Mouse (Mus musculus) adrenal gland, adult 18-20 months (tissue): ENCODE results near the gene Rab20. TPM values are rescaled to one million over a fixed set of nuclear protein-coding genes. Genes with fewer than 3 reads are reported as not detected.

Experiments used
- DNase-seq, 2 experiments: peaks; one replicate each; pipeline ENCODE4 v3.0.0; 2021 to 2022; ENCODE audit warnings: low spot score in 2 of 2
- total RNA-seq, 2 experiments: library from RNA; stranded (reverse); gene quantifications; 1 replicate in 1 of 2; 2 replicates in 1 of 2; pipeline ENCODE4 v1.2.3; 2021

Rab20 gene
- total RNA-seq, 2 experiments from 2014 or later: 6.9 to 7.5 TPM

- no peak for DNase-seq
Measured at GRCm38 (mm10) chr8:11414304-11414703, 64.2 kb downstream of the Rab20 start.

DNA sequence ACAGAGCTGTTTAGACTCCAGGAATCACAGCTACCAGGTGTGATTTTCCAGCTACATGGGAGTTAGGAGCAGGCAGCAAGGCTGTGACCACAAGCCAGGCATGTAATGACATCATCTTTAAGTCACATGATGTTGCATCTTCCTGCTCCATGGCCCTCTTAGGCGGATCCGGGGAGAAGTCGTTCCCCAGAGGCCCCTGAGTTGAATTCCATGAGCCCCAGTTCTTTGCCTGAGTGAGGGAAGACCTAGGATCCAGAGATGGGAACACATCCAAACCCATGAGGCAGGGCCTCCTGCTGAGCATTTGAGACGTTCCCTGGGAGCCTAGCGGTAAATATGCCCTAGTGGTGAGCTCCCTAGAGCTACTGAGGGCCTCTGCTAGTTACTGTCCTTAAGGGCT lies 66.1 kb downstream of the Rab20 start:
- DNase-seq: no peak

DNA sequence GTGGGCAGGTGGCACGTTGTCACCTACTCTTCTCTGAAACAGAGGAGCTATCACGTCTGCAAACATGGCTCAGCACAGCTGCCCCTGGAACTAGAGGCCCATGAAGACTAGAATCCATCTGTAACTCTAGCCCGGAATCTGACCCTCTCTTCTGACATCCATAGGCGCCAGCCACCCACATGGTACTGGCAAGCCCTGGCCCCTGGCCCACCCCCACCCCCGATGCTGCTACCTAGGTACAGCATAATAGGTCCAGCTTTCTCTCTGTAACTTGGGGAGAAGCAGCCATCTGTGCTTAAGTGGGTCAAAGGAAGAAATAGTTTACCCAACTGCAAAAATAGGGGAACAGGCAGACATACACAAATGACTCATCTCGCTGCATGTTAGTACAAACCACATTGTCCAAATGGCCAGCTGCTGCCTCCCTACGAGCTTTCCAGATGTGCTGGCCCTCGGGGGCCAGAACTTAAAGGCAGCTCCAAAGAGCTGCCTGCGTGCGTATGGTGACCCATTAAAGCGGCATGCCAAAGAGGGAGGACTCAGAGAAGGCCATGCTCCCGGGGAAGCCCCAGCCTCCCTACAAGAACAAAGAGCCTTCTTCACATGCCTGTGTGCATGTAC lies 66.9 kb downstream of the Rab20 start:
- DNase-seq: no peak

DNA sequence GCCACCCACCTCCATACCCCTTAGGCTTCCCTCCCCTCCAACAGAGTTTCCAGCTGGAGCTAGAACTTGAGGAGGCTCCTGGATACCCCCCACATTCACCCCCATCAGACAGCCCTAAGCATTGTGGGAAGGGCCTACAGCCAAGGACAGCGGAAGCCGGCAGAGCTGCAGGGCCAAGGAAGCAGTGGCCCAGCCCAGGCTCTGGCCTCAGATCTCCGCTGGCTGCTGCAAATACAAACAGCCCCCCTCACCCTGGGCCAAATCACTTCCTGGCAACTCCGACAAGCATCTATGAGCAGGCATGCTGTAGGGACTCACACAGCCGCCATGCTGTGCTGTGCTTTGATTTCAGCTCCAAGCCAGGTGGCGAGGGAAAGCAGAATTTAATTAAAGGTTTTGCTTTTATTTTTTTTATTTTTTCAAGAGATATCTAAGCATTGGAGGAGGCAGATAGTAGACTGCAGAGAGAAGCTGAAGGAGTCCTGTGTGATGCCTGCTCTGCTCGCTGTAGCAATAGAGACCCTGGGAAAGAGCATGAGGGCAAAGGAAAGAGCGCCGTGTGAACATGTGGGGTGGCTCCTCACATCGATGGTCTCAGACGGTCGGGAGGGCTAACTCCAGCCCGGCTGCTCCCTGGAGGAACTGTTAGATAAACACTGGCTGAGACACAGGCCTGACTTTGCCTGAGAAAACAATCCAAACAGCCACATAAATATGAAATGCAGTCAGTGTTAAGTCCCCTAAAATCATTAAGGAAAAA lies 72.6 kb downstream of the Rab20 start:
- DNase-seq: no peak

DNA sequence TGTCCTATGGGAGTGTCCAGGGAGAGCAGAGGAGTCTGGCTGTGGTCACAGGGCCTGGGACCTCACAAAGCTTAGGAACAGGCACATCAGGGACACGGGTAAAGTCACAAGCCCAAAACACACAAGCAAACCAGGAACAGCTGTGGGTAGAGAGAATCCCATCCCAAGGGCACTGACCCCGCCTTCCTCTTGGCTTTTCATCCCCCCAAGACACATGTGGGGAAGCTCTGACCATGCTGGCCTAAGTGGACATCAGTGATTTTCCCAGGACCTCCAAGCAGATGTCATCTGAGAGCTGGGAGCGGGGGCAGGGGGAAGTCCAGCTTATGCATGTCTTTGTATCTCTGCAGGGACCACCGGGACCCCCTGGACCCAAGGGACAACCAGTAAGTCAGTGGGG lies 73.9 kb downstream of the Rab20 start:
- no peak for DNase-seq

GRCm38 (mm10) chr8:11403813-11404212 lies 74.7 kb downstream of the Rab20 start:
- no peak for DNase-seq

Other genes with a start within 250 kb of the Rab20 start
- 100 to 1,000 TPM; 131 to 150 TPM for gene Col4a2, start 165.9 kb downstream of the Rab20 start, total RNA-seq
- gene Col4a1, start 165.9 kb downstream of the Rab20 start, total RNA-seq: 100 to 1,000 TPM; 250 to 364 TPM
- 10 to 100 TPM; 67.0 to 72.6 TPM for gene Naxd, start 18.8 kb upstream of the Rab20 start, total RNA-seq
- 10 to 100 TPM; 49.3 to 54.2 TPM for gene Cars2, start 72.1 kb upstream of the Rab20 start, total RNA-seq
- 10 to 100 TPM; 30.3 to 36.6 TPM for gene Ing1, start 76.9 kb upstream of the Rab20 start, total RNA-seq
- gene Ankrd10, start 157.0 kb upstream of the Rab20 start, total RNA-seq: 10 to 100 TPM; 39.5 to 46.3 TPM
- not detected for gene 1700016D06Rik, start 222.4 kb upstream of the Rab20 start, total RNA-seq
- gene Arhgef7, start 249.0 kb upstream of the Rab20 start, total RNA-seq: 10 to 100 TPM; 36.6 to 38.3 TPM